Comparison of ENCODE assay signal across 8 mouse cellular contexts in genomic region chr9:9238438-9239391, GRCm38 (mm10). TPM values are rescaled to one million over a fixed set of nuclear protein-coding genes. Genes with fewer than 3 reads are reported as not detected.
DNase-seq lines count a peak whose midpoint lies in the region; ATAC-seq lines count a peak whose summit lies in the region.

TSS of gene Arhgap42 (minus strand) at chr9:9239101.

- H3K27me3 ChIP-seq in intestine, embryonic 14.5 days (replicated peaks; ENCODE audit: control insufficient read depth, insufficient read depth, low read length): no peaks in the 10 kb centered on the region

- peaks cover 9% of the 10 kb centered on the region; the same call in 1 of the 2 replicates for H3K4me1 ChIP-seq in intestine, embryonic 14.5 days (replicated peaks; ENCODE audit: control insufficient read depth, insufficient read depth, low read length)

- peak; percentile 88 to 90 for DNase-seq in adrenal gland, postnatal 36 days
- peak; percentile 62 for DNase-seq in embryo, embryonic 11.5 days (ENCODE audit: low read depth, low spot score)
- peak; percentile 56 to 60 for DNase-seq in gastrocnemius, postnatal 36 days
- peak; percentile 90 for DNase-seq in intestine, embryonic 14.5 days (ENCODE audit: low spot score)
- peak; percentile 20 to 82 for DNase-seq in left cerebral cortex, postnatal 10 days (ENCODE audit: extremely low spot score in 1 of 2, low spot score in 2 of 2)
- peak; percentile 60 for DNase-seq in right cerebral cortex, postnatal 4 days

- ATAC-seq in intestine, embryonic 14.5 days (replicated peaks; ENCODE audit: low FRiP score, low TSS enrichment, low read depth): peak; percentile 95
- peak; percentile 69 for ATAC-seq in megakaryocyte progenitor cell, adult 5-6 weeks (replicated peaks; ENCODE audit: poor library complexity)
- no peak for ATAC-seq in megakaryocyte-erythroid progenitor cell, adult 5-6 weeks (replicated peaks; ENCODE audit: low FRiP score, low TSS enrichment, poor library complexity, severe bottlenecking)

- no peaks in the 10 kb centered on the region for H3K9me3 ChIP-seq in intestine, embryonic 14.5 days (ENCODE audit: control insufficient read depth, low read length)

- peak within 1 kb of the TSS; percentile 69 for H3K4me2 ChIP-seq in intestine, embryonic 14.5 days (ENCODE audit: low read length)

- peak within 1 kb of the TSS; percentile 95 for H3K9ac ChIP-seq in intestine, embryonic 14.5 days (ENCODE audit: low read length)

- no peaks in the 10 kb centered on the region for H3K36me3 ChIP-seq in intestine, embryonic 14.5 days (ENCODE audit: control insufficient read depth, insufficient read depth, low read length)

- under 1% methylated on average over 73 of the region's 78 CpGs for WGBS in intestine, embryonic 14.5 days

- peak within 1 kb of the TSS; percentile 85 for H3K4me3 ChIP-seq in intestine, embryonic 14.5 days (ENCODE audit: low read depth, low read length)

- peak within 1 kb of the TSS; percentile 95 for H3K27ac ChIP-seq in intestine, embryonic 14.5 days (ENCODE audit: low read depth)

- intact Hi-C loops in gastrocnemius, postnatal 36 days (cut with DNase I): no loop called here
- intact Hi-C loops in left cerebral cortex, postnatal 10 days (cut with DNase I): no loop called here

RNA-seq across cellular contexts. Expression of gene Arhgap42, which starts in this region (rescaled TPM):
- 10 to 100 TPM; 30.1 to 35.4 TPM for total RNA-seq in adrenal gland, postnatal 36 days (2021)
- 1 to 10 TPM; 4.8 to 5.3 TPM for total RNA-seq in gastrocnemius, postnatal 36 days (2021)
- 36.3 and 39.4 TPM in 2 replicates for polyA plus RNA-seq in intestine, embryonic 14.5 days (2014; fragmentation: Nextera tagmentation; extraction: Ambion mirVana)
- 10 to 100 TPM; 11.4 to 11.5 TPM for total RNA-seq in left cerebral cortex, postnatal 10 days (2021)
- 0.12 TPM in 1 of 2 replicates, not detected in the other for total RNA-seq in megakaryocyte progenitor cell, adult 5-6 weeks (2015)
- not detected in 2 replicates for total RNA-seq in megakaryocyte progenitor cell, adult 5-6 weeks (2017)
- not detected in 2 replicates for total RNA-seq in megakaryocyte-erythroid progenitor cell, adult 5-6 weeks (2014; fragmentation: Nextera tagmentation)
- total RNA-seq in megakaryocyte-erythroid progenitor cell, adult 5-6 weeks (2017): not detected in 2 replicates

Comparison
In these comparisons a context has a peak if more than half of its experiments do, and no peak if none do; other contexts are left out.
1. RNA of gene Arhgap42 (total RNA-seq): 30.1 to 35.4 TPM in adrenal gland, postnatal 36 days, 11.4 to 11.5 TPM in left cerebral cortex, postnatal 10 days and 4.8 to 5.3 TPM in gastrocnemius, postnatal 36 days; 0.12 TPM in megakaryocyte progenitor cell, adult 5-6 weeks and not detected in megakaryocyte-erythroid progenitor cell, adult 5-6 weeks; every median in the first group is over 4 times any median in the second.
2. Peak in ATAC-seq in megakaryocyte progenitor cell, adult 5-6 weeks; RNA of the gene not detected or under 1 TPM.
3. Peak in every context shown above with its lines, with median percentiles within 50 percentile points of each other: DNase-seq.